Mouse (Mus musculus) embryonic facial prominence, embryonic 10.5 days (tissue): ENCODE results near the gene Nid1. TPM values are rescaled to one million over a fixed set of nuclear protein-coding genes. Genes with fewer than 3 reads are reported as not detected.

ENCODE experiments used
- polyA plus RNA-seq: library from polyadenylated mRNA; unstranded; fragments of >200 nt; fragmentation: Nextera tagmentation; extraction: Ambion mirVana; gene quantifications from 2 replicates; pipeline ENCODE4 v1.2.1, GENCODE M21; 2016

The Nid1 gene
- polyA plus RNA-seq, 1 experiment from 2014 or later = 59.0 TPM

Other genes with a start within 250 kb of the Nid1 start
- 21.4 and 22.6 TPM in 2 replicates for gene Gpr137b, start 43.5 kb upstream of the Nid1 start, polyA plus RNA-seq
- gene Lyst, start 152.8 kb downstream of the Nid1 start, polyA plus RNA-seq = 3.5 and 3.6 TPM in 2 replicates